Mouse (Mus musculus) stomach, postnatal 0 days (tissue): ENCODE results near the gene Papss2.

Experiments used
- CTCF ChIP-seq: IDR thresholded peaks from 2 replicates; pipeline ENCODE4 v1.5.1; 2016; ENCODE audit warnings: antibody characterized with exemption, low read depth, mild to moderate bottlenecking, moderate library complexity
- EP300 ChIP-seq: optimal IDR thresholded peaks from 2 replicates; pipeline ENCODE3; 2016; ENCODE audit warnings: antibody characterized with exemption

DNA sequence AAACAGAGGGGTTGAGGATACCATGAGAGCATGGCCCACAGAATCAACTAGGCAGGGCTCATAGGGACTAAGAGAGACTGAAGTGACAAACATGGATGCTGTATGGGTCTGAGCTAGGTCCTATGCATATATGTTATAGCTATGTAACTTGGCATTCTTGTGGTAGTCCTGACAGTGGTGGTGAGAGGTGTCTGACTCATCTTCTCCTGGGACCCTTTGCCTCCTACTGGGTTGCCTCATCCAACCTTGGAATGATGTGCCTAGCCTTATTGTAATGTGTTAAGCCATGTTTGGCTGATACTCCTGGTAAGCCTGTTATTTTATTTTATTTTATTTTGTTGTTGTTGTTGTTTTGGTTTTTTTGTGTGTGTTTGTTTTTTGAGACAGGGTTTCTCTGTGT is 120.1 kb downstream of the Papss2 start:
- TF ChIP-seq CTCF, result no peak
- no peak for TF ChIP-seq EP300
